Mouse (Mus musculus): Measurements from ENCODE around the gene Eif4e3. TPM values are rescaled to one million over a fixed set of nuclear protein-coding genes. Genes with fewer than 3 reads are reported as not detected.
A peak's percentile ranks its signal among the peaks of the same experiment; 100 is the strongest.

Gene Eif4e3
- polyA plus RNA-seq, 1 experiment from 2014 or later, result 10.2 TPM

GRCm38 (mm10) chr6:99691666-99692205 is 25.2 kb upstream of the Eif4e3 start:
- 4% methylated on average over 24 of the region's 25 CpGs for WGBS
- H3K4me3 ChIP-seq (replicated peaks; ENCODE audit: low read length), result peak overlapping the region; percentile 72
- H3K4me2 ChIP-seq (ENCODE audit: low read length), result peak overlapping the region; percentile 76
- no peaks in the 10 kb centered on the region for H3K36me3 ChIP-seq (ENCODE audit: control insufficient read depth, insufficient read depth)
- no peaks in the 10 kb centered on the region for H3K9me3 ChIP-seq (ENCODE audit: control insufficient read depth, low read length)
- peak; percentile 21 for ATAC-seq
- H3K27ac ChIP-seq (ENCODE audit: low read length), result peak overlapping the region; percentile 91
- H3K9ac ChIP-seq (replicated peaks; ENCODE audit: low read depth, low read length), result peak overlapping the region; percentile 92
- H3K4me1 ChIP-seq (replicated peaks; ENCODE audit: control insufficient read depth, insufficient read depth, low read length), result peaks cover 26% of the 10 kb centered on the region
- H3K27me3 ChIP-seq (replicated peaks; ENCODE audit: control insufficient read depth, insufficient read depth, low read length), result peaks cover 5% of the 10 kb centered on the region; the same call in 1 of the 2 replicates

- Histone ChIP-seq H3K4me2 (ENCODE audit: low read length) (no peak overlapping the region), H3K9ac (replicated peaks; ENCODE audit: low read depth, low read length) (no peak overlapping the region), H3K36me3 (ENCODE audit: control insufficient read depth, insufficient read depth) (no peaks in the 10 kb centered on the region; the same call in 1 of the 2 replicates), H3K27me3 (replicated peaks; ENCODE audit: control insufficient read depth, insufficient read depth, low read length) (peaks cover 3% of the 10 kb centered on the region; the same call in 1 of the 2 replicates), H3K4me1 (replicated peaks; ENCODE audit: control insufficient read depth, insufficient read depth, low read length) (peaks cover 10% of the 10 kb centered on the region), H3K9me3 (ENCODE audit: control insufficient read depth, low read length) (peaks cover 2% of the 10 kb centered on the region; the same call in 1 of the 2 replicates), H3K4me3 (replicated peaks; ENCODE audit: low read length) (no peak overlapping the region), H3K27ac (ENCODE audit: low read length) (no peak overlapping the region)
- 88% methylated on average over 6 of the region's 6 CpGs for WGBS
- ATAC-seq, result no peak
Measured at GRCm38 (mm10) chr6:99688513-99688912, 21.9 kb upstream of the Eif4e3 start.

- H3K36me3 ChIP-seq (ENCODE audit: control insufficient read depth, insufficient read depth), result no peaks in the 10 kb centered on the region; the same call in 1 of the 2 replicates
- no peaks in the 10 kb centered on the region for H3K27me3 ChIP-seq (replicated peaks; ENCODE audit: control insufficient read depth, insufficient read depth, low read length)
- H3K4me3 ChIP-seq (replicated peaks; ENCODE audit: low read length), result no peak overlapping the region
- 49% methylated on average over 5 of the region's 5 CpGs for WGBS
- no peak overlapping the region for H3K27ac ChIP-seq (ENCODE audit: low read length)
- H3K4me1 ChIP-seq (replicated peaks; ENCODE audit: control insufficient read depth, insufficient read depth, low read length), result no peaks in the 10 kb centered on the region
- no peak for ATAC-seq
- peaks cover 2% of the 10 kb centered on the region; the same call in 1 of the 2 replicates for H3K9me3 ChIP-seq (ENCODE audit: control insufficient read depth, low read length)
- no peak overlapping the region for H3K4me2 ChIP-seq (ENCODE audit: low read length)
- H3K9ac ChIP-seq (replicated peaks; ENCODE audit: low read depth, low read length), result no peak overlapping the region
Measured at GRCm38 (mm10) chr6:99684899-99685298, 18.3 kb upstream of the Eif4e3 start.

- 95% methylated on average over 5 of the region's 5 CpGs for WGBS
- no peaks in the 10 kb centered on the region for H3K4me1 ChIP-seq (replicated peaks; ENCODE audit: control insufficient read depth, insufficient read depth, low read length)
- no peak overlapping the region for H3K27ac ChIP-seq (ENCODE audit: low read length)
- no peak for ATAC-seq
- no peak overlapping the region for H3K4me3 ChIP-seq (replicated peaks; ENCODE audit: low read length)
- peaks cover 2% of the 10 kb centered on the region; the same call in 1 of the 2 replicates for H3K9me3 ChIP-seq (ENCODE audit: control insufficient read depth, low read length)
- H3K4me2 ChIP-seq (ENCODE audit: low read length), result no peak overlapping the region
- no peaks in the 10 kb centered on the region; the same call in 1 of the 2 replicates for H3K36me3 ChIP-seq (ENCODE audit: control insufficient read depth, insufficient read depth)
- no peaks in the 10 kb centered on the region for H3K27me3 ChIP-seq (replicated peaks; ENCODE audit: control insufficient read depth, insufficient read depth, low read length)
- H3K9ac ChIP-seq (replicated peaks; ENCODE audit: low read depth, low read length), result no peak overlapping the region
Measured at GRCm38 (mm10) chr6:99683974-99684373, 17.4 kb upstream of the Eif4e3 start.

- Histone ChIP-seq H3K27ac (ENCODE audit: low read length) (0 out of 2 replicates have a peak overlapping the region, but pooled peaks have one; percentile 4), H3K4me2 (ENCODE audit: low read length) (no peak overlapping the region)
Measured at GRCm38 (mm10) chr6:99678108-99678507, 11.5 kb upstream of the Eif4e3 start.

GRCm38 (mm10) chr6:99677325-99677724 is 10.8 kb upstream of the Eif4e3 start:
- H3K4me1 ChIP-seq (replicated peaks; ENCODE audit: control insufficient read depth, insufficient read depth, low read length), result peaks cover 9% of the 10 kb centered on the region
- no peak overlapping the region for H3K4me3 ChIP-seq (replicated peaks; ENCODE audit: low read length)
- no peak for ATAC-seq
- no peak overlapping the region for H3K4me2 ChIP-seq (ENCODE audit: low read length)
- WGBS, result 88% methylated on average over 8 of the region's 8 CpGs
- H3K9ac ChIP-seq (replicated peaks; ENCODE audit: low read depth, low read length), result no peak overlapping the region
- no peaks in the 10 kb centered on the region for H3K27me3 ChIP-seq (replicated peaks; ENCODE audit: control insufficient read depth, insufficient read depth, low read length)
- H3K9me3 ChIP-seq (ENCODE audit: control insufficient read depth, low read length), result no peaks in the 10 kb centered on the region
- no peaks in the 10 kb centered on the region for H3K36me3 ChIP-seq (ENCODE audit: control insufficient read depth, insufficient read depth)
- no peak overlapping the region for H3K27ac ChIP-seq (ENCODE audit: low read length)

More at GRCm38 (mm10) chr6:99678108-99678507, 11.5 kb upstream of the Eif4e3 start:
- Histone ChIP-seq H3K9ac (replicated peaks; ENCODE audit: low read depth, low read length) (no peak overlapping the region), H3K4me3 (replicated peaks; ENCODE audit: low read length) (no peak overlapping the region), H3K27me3 (replicated peaks; ENCODE audit: control insufficient read depth, insufficient read depth, low read length) (no peaks in the 10 kb centered on the region), H3K4me1 (replicated peaks; ENCODE audit: control insufficient read depth, insufficient read depth, low read length) (peaks cover 9% of the 10 kb centered on the region), H3K36me3 (ENCODE audit: control insufficient read depth, insufficient read depth) (no peaks in the 10 kb centered on the region), H3K9me3 (ENCODE audit: control insufficient read depth, low read length) (no peaks in the 10 kb centered on the region)
- 51% methylated on average over 11 of the region's 11 CpGs for WGBS
- peak; percentile 76; the same call in 1 of the 2 replicates for ATAC-seq

GRCm38 (mm10) chr6:99674482-99674881 is 7.9 kb upstream of the Eif4e3 start:
- H3K9me3 ChIP-seq (ENCODE audit: control insufficient read depth, low read length), result no peaks in the 10 kb centered on the region
- 47% methylated on average over 4 of the region's 4 CpGs for WGBS
- no peak for ATAC-seq
- H3K36me3 ChIP-seq (ENCODE audit: control insufficient read depth, insufficient read depth), result no peaks in the 10 kb centered on the region
- no peaks in the 10 kb centered on the region for H3K27me3 ChIP-seq (replicated peaks; ENCODE audit: control insufficient read depth, insufficient read depth, low read length)
- no peak overlapping the region for H3K27ac ChIP-seq (ENCODE audit: low read length)
- peaks cover 26% of the 10 kb centered on the region for H3K4me1 ChIP-seq (replicated peaks; ENCODE audit: control insufficient read depth, insufficient read depth, low read length)
- no peak overlapping the region for H3K9ac ChIP-seq (replicated peaks; ENCODE audit: low read depth, low read length)
- H3K4me3 ChIP-seq (replicated peaks; ENCODE audit: low read length), result no peak overlapping the region
- H3K4me2 ChIP-seq (ENCODE audit: low read length), result no peak overlapping the region

- Histone ChIP-seq H3K36me3 (ENCODE audit: control insufficient read depth, insufficient read depth) (no peaks in the 10 kb centered on the region), H3K27ac (ENCODE audit: low read length) (no peak overlapping the region), H3K27me3 (replicated peaks; ENCODE audit: control insufficient read depth, insufficient read depth, low read length) (no peaks in the 10 kb centered on the region), H3K9ac (replicated peaks; ENCODE audit: low read depth, low read length) (no peak overlapping the region), H3K4me1 (replicated peaks; ENCODE audit: control insufficient read depth, insufficient read depth, low read length) (peaks cover 42% of the 10 kb centered on the region), H3K4me2 (ENCODE audit: low read length) (no peak overlapping the region), H3K9me3 (ENCODE audit: control insufficient read depth, low read length) (no peaks in the 10 kb centered on the region), H3K4me3 (replicated peaks; ENCODE audit: low read length) (no peak overlapping the region)
- ATAC-seq, result no peak
- WGBS, result 69% methylated on average over 3 of the region's 3 CpGs
Measured at GRCm38 (mm10) chr6:99671768-99672167, 5.2 kb upstream of the Eif4e3 start.

GRCm38 (mm10) chr6:99670481-99671119 is 4.0 kb upstream of the Eif4e3 start:
- WGBS, result 28% methylated on average over 7 of the region's 7 CpGs
- no peak overlapping the region for H3K4me2 ChIP-seq (ENCODE audit: low read length)
- ATAC-seq, result peak; percentile 22
- H3K27ac ChIP-seq (ENCODE audit: low read length), result peak overlapping the region; percentile 87
- no peaks in the 10 kb centered on the region for H3K9me3 ChIP-seq (ENCODE audit: control insufficient read depth, low read length)
- H3K36me3 ChIP-seq (ENCODE audit: control insufficient read depth, insufficient read depth), result no peaks in the 10 kb centered on the region
- H3K9ac ChIP-seq (replicated peaks; ENCODE audit: low read depth, low read length), result no peak overlapping the region
- no peaks in the 10 kb centered on the region for H3K27me3 ChIP-seq (replicated peaks; ENCODE audit: control insufficient read depth, insufficient read depth, low read length)
- H3K4me1 ChIP-seq (replicated peaks; ENCODE audit: control insufficient read depth, insufficient read depth, low read length), result peaks cover 46% of the 10 kb centered on the region
- H3K4me3 ChIP-seq (replicated peaks; ENCODE audit: low read length), result no peak overlapping the region
